Mouse (Mus musculus): Measurements from ENCODE around the gene Emc7.

Emc7 gene

GRCm38 (mm10) chr2:112516728-112517127 lies 61.9 kb downstream of the Emc7 start:
- ATAC-seq (ENCODE audit: insufficient number of reproducible peaks, low FRiP score, low TSS enrichment): no peak

- ATAC-seq (ENCODE audit: insufficient number of reproducible peaks, low FRiP score, low TSS enrichment): no peak
Observed at GRCm38 (mm10) chr2:112517218-112517617, 62.4 kb downstream of the Emc7 start.

DNA sequence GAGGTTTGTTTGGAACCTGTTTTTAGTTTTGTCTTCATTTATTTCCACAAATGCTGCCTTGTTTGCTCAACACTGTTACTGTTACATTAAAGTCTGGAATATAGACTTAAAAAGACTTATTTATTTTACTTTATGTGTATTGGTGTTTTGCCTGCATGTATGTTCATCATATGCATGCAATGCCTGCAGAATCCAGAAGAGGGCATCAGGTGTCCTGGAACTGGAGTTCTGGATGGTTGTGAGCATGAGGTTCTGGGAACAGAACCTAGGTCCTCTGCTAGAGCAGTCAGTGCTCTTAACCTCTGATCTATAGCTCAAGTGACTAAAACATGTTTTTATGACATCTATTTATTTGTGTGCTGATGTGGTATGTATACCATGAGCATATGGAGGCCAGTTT lies 63.7 kb downstream of the Emc7 start:
- ATAC-seq (ENCODE audit: insufficient number of reproducible peaks, low FRiP score, low TSS enrichment): no peak

DNA sequence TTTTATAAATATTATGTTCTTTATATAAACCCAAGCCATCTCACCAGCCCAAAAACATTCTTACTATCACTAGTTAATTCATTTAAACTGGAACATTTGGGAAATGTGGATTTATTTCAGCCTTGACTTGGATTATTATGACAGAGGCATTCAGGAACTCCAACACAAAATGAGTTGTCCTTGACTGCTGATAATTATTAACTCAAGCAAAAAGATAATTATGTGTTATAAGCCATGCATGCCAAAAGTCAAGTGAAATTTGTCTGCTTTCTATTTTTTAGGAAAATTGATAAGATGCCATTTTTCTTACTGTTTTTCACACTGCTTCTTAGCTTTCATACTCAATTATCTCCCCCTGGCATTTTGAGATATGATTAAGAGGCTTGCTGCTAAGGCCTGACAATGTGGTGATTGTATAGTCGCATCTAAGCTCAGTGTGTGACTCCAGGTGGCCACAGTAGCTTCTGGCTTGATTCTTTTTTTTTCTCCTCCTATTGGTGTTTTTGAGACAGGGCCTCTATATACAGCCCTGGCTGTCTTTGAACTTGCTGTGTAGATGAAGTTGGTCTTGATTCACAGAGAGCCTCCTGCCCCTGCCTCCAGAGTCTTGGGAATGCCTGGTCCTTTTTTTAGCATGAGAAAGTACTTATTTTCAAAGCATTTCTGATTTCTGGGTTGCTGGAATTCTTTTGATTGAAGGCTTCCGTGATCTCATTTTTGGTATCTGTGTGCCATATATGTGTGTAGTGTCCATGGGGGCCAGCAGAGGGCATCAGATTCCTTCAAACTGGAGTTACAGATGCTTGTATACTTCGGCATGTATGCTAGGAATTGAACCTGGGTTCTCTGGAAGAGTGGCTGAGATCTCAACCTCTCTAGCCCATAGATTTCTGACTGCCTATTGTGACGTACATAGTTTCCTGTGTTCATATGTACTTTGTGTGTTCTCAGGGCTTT lies 66.0 kb downstream of the Emc7 start:
- no peak; the same call in 1 of the 2 replicates for ATAC-seq (ENCODE audit: insufficient number of reproducible peaks, low FRiP score, low TSS enrichment)
